Comparison of ENCODE assay signal across 9 mouse cellular contexts in the genomic region with DNA sequence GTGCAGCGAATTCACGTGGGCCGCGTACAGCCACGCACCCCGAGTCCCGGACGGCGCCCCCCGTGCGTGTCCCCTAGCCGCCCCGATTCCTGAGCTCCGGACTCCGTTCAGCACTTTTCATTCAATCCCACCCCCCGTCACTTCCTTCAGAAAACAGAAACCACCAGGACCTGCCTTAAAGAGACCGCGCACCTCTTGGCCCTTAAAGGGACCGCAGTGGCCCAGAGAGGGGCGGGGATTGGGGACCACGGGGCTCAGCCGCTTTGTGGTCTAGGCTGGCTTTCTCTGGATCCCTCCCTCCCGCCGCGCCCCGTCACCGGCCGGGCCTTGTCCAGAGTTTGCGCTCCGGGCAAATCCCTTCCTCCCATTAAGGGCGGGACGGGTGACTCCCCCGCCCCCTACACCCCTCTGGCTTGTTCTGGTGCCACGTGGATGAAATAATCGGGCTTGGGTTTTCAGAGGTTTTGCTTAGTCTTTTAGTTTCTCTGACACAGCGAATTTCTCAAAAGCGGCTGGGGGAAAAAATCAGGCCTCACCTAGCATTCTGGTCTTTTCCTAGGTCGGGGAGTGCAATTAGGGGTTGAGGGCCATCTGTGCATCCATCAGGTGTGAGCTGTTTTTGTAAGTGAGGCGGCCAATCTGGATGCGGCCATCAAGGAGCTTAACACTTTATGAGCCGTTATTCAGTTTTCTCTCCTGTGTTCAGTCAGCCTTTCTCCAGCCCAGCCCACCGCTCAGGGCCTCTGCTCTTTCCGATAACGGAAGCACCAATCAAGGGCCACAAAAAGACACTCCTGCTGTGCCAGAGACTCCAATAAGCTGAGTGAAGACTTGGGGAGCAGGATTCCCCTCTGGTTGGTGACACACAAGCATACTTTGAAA. TPM values are rescaled to one million over a fixed set of nuclear protein-coding genes. Genes with fewer than 3 reads are reported as not detected.
DNase-seq lines count a peak whose midpoint lies in the region; ATAC-seq and TF ChIP-seq lines count a peak whose summit lies in the region.
"Had no signal": no experiment of that assay in that cellular context is flagged by ENCODE, and none has a peak within 500 bp of the region (broad histone marks: within the 10 kb centered on the region; RNA-seq: fewer than 3 reads in every experiment).

A gene (minus strand): TSS at position 200 of the 882 bp plus-strand sequence.

- H3K9ac ChIP-seq in lung, embryonic 14.5 days, result peak within 1 kb of the TSS; percentile 83

- H3K9me3 ChIP-seq in lung, embryonic 14.5 days (ENCODE audit: low read depth, low read length), result no peaks in the 10 kb centered on the region

- POLR2A ChIA-PET in Patski (lab: Charles Lee), result interaction anchor here (1.1 kb wide), 1 partner anchor 16 kb away, joined by 3 read pairs; no protein-coding TSS in a partner anchor

- peak; percentile 68 for ATAC-seq in Patski
- peak; percentile 54 to 63 for ATAC-seq in hematopoietic stem cell, adult 5-6 weeks (replicated peaks in 1 of 2; ENCODE audit: insufficient read depth in 1 of 2, low FRiP score in 2 of 2, low TSS enrichment in 1 of 2, low read depth in 1 of 2, poor library complexity in 2 of 2, severe bottlenecking in 2 of 2)
- peak; percentile 97 for ATAC-seq in lung, embryonic 14.5 days (ENCODE audit: insufficient read depth)

- TF ChIP-seq CTCF in Patski (IDR thresholded peaks at IDR 0.05), result no peak
- TF ChIP-seq CTCF in lung, embryonic 14.5 days (IDR thresholded peaks at IDR 0.05; ENCODE audit: low read depth), result no peak

- no peak for DNase-seq in Patski (ENCODE audit: low read depth, low spot score)
- peak; percentile 60 to 72 for DNase-seq in cerebellum, postnatal 10 days
- peak; percentile 45 to 67 for DNase-seq in frontal cortex, adult 2 months (ENCODE audit: extremely low spot score in 1 of 2, low spot score in 1 of 2)
- peak; percentile 32 for DNase-seq in layer of hippocampus, adult 9-10 months (ENCODE audit: low spot score)
- DNase-seq in lung, embryonic 14.5 days, result peak; percentile 96
- DNase-seq in ovary, adult 18-20 months (ENCODE audit: low spot score), result peak; percentile 92
- DNase-seq in thymus, postnatal 10 days (ENCODE audit: low spot score in 2 of 2), result peak; percentile 18 to 20

- WGBS in lung, embryonic 14.5 days, result 2% methylated on average over 44 of the region's 44 CpGs

- peaks cover 16% of the 10 kb centered on the region for H3K36me3 ChIP-seq in lung, embryonic 14.5 days (ENCODE audit: insufficient read depth)

- H3K27ac ChIP-seq in lung, embryonic 14.5 days (ENCODE audit: low read depth), result peak within 1 kb of the TSS; percentile 94

- H3K4me2 ChIP-seq in lung, embryonic 14.5 days, result peak within 1 kb of the TSS; percentile 75

- CTCF ChIA-PET in Patski (lab: Charles Lee), result no interaction called here

- peak within 1 kb of the TSS; percentile 87 for H3K4me3 ChIP-seq in lung, embryonic 14.5 days (ENCODE audit: low read depth, low read length)

- H3K4me1 ChIP-seq in lung, embryonic 14.5 days (ENCODE audit: insufficient read depth), result peaks cover 24% of the 10 kb centered on the region

- no peaks in the 10 kb centered on the region for H3K27me3 ChIP-seq in Patski
- no peaks in the 10 kb centered on the region for H3K27me3 ChIP-seq in lung, embryonic 14.5 days (ENCODE audit: insufficient read depth, low read length)

- in situ Hi-C loops in Patski (cut with MboI; ENCODE audit: low pct_unique_long_range_greater_than_20kb), result no loop called here

RNA-seq across cellular contexts. Expression of the gene that starts here (rescaled TPM):
- 65.6 TPM for polyA plus RNA-seq in Patski (2021)
- 23.9 and 27.8 TPM in 2 replicates for polyA plus RNA-seq in frontal cortex, adult 2 months (2012; rRNA removed)
- total RNA-seq in hematopoietic stem cell, adult 5-6 weeks (2017), result 1.7 and 1.8 TPM in 2 replicates
- 84.5 and 95.4 TPM in 2 replicates for polyA plus RNA-seq in lung, embryonic 14.5 days (2014; fragmentation: Nextera tagmentation; extraction: Ambion mirVana)
- total RNA-seq: neutrophil, adult 5-6 weeks had no signal
